Mouse (Mus musculus) kidney, embryonic 14.5 days (tissue): ENCODE measurements around the gene Stac2. TPM values are rescaled to one million over a fixed set of nuclear protein-coding genes. Genes with fewer than 3 reads are reported as not detected.
A peak's percentile ranks its signal among the peaks of the same experiment; 100 is the strongest.

Source experiments
- ATAC-seq: fragments of 200-750 bp; cut with Nextera tagmentation; 2 replicates; pipeline ENCODE4 v1.8.0; 2017; ENCODE audit warnings: moderate number of reproducible peaks, mild to moderate bottlenecking, moderate TSS enrichment, moderate library complexity; ENCODE audit not compliant: low FRiP score, low TSS enrichment
- H3K27ac ChIP-seq: fragments of 300-500 bp; sonication (generic); 2 replicates; pipeline ENCODE4 v1.5.1; 2014; ENCODE audit warnings: low read depth, mild to moderate bottlenecking, low read length, moderate library complexity, mixed read lengths
- H3K27me3 ChIP-seq: fragments of 300-500 bp; sonication (generic); 2 replicates; pipeline ENCODE4 v1.6.1; 2014; ENCODE audit warnings: mild to moderate bottlenecking, low read length; ENCODE audit not compliant: control insufficient read depth, insufficient read depth
- H3K36me3 ChIP-seq: fragments of 300-500 bp; sonication (generic); 2 replicates; pipeline ENCODE4 v1.6.1; 2014; ENCODE audit warnings: low read length, mixed read lengths; ENCODE audit not compliant: control insufficient read depth, insufficient read depth
- H3K4me1 ChIP-seq: fragments of 300-500 bp; sonication (generic); 2 replicates; pipeline ENCODE4 v1.6.1; 2014; ENCODE audit warnings: low read length, mixed read lengths; ENCODE audit not compliant: control insufficient read depth, insufficient read depth
- H3K4me2 ChIP-seq: fragments of 300-500 bp; sonication (generic); replicated peaks from 2 replicates; pipeline ENCODE4 v1.6.1; 2014; ENCODE audit warnings: low read depth, mild to moderate bottlenecking, low read length
- H3K4me3 ChIP-seq: fragments of 300-500 bp; sonication (generic); 2 replicates; pipeline ENCODE4 v1.5.1; 2014; ENCODE audit warnings: mild to moderate bottlenecking, low read length
- H3K9ac ChIP-seq: fragments of 300-500 bp; sonication (generic); 2 replicates; pipeline ENCODE4 v1.6.1; 2014; ENCODE audit warnings: low read depth, mild to moderate bottlenecking, low read length, moderate library complexity
- H3K9me3 ChIP-seq: fragments of 300-500 bp; sonication (generic); 2 replicates; pipeline ENCODE4 v1.6.1; 2016; ENCODE audit warnings: low read length; ENCODE audit not compliant: control insufficient read depth
- WGBS: fragments of 180-500 bp; shearing (Covaris S2); extraction: QIAGEN DNeasy Blood & Tissue Kit; methylation state at CpG from one replicate; pipeline ENCODE4 v1.1.7; 2014; 5-methylcytosine and 5-hydroxymethylcytosine counted together
- polyA plus RNA-seq: library from polyadenylated mRNA; unstranded; fragments of >200 nt; fragmentation: Nextera tagmentation; extraction: Ambion mirVana; gene quantifications from 2 replicates; pipeline ENCODE4 v1.2.1, GENCODE M21; 2014

Gene Stac2
- polyA plus RNA-seq, 1 experiment from 2014 or later, result 4.1 TPM

GRCm38 (mm10) chr11:98045596-98045995 lies 7.7 kb downstream of the Stac2 start:
- Histone ChIP-seq H3K27me3 (no peaks in the 10 kb centered on the region; the same call in 1 of the 2 replicates), H3K9me3 (no peaks in the 10 kb centered on the region), H3K27ac (no peak overlapping the region), H3K36me3 (no peaks in the 10 kb centered on the region), H3K4me1 (peaks cover 10% of the 10 kb centered on the region), H3K4me2 (no peak overlapping the region), H3K9ac (no peak overlapping the region), H3K4me3 (no peak overlapping the region)
- WGBS, result 75% methylated on average over 4 of the region's 4 CpGs
- no peak for ATAC-seq

- H3K27ac ChIP-seq, result no peak overlapping the region
- no peaks in the 10 kb centered on the region for H3K36me3 ChIP-seq
- no peak overlapping the region for H3K9ac ChIP-seq
- H3K9me3 ChIP-seq, result no peaks in the 10 kb centered on the region
- no peak overlapping the region for H3K4me3 ChIP-seq
- H3K4me1 ChIP-seq, result peaks cover 10% of the 10 kb centered on the region
- WGBS, result 54% methylated on average over 5 of the region's 5 CpGs
- no peak for ATAC-seq
- no peak overlapping the region for H3K4me2 ChIP-seq
- no peaks in the 10 kb centered on the region; the same call in 1 of the 2 replicates for H3K27me3 ChIP-seq
These were observed 9.2 kb downstream of the Stac2 start for GRCm38 (mm10) chr11:98044074-98044473.

GRCm38 (mm10) chr11:98042741-98043140 lies 10.5 kb downstream of the Stac2 start:
- H3K4me3 ChIP-seq, result no peak overlapping the region
- H3K9me3 ChIP-seq, result no peaks in the 10 kb centered on the region
- no peak overlapping the region for H3K27ac ChIP-seq
- ATAC-seq, result no peak
- no peaks in the 10 kb centered on the region; the same call in 1 of the 2 replicates for H3K27me3 ChIP-seq
- H3K9ac ChIP-seq, result no peak overlapping the region
- no peak overlapping the region for H3K4me2 ChIP-seq
- H3K36me3 ChIP-seq, result no peaks in the 10 kb centered on the region
- 79% methylated on average over 6 of the region's 6 CpGs for WGBS
- H3K4me1 ChIP-seq, result peaks cover 10% of the 10 kb centered on the region

DNA sequence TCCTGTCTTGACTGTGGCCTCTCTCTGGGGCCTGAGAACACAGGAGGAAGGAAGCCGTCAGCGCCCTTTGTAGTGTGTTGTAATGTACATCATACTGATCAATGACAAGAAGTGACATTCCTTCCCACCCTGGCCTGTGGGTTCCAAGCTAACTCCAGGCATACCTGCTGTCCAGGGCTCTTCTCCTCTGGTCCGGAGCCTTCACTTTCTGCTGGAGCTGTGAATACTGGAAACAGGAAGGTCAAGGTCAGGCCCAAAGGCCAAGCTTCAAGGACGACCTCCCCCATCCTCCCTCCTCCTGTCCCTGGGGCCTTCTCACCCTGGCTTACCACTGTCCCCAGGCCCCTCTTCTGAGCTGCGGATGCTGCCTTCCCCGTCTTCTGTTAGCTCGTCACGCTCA lies 12.3 kb downstream of the Stac2 start:
- Histone ChIP-seq H3K27me3 (peaks cover 5% of the 10 kb centered on the region; the same call in 1 of the 2 replicates), H3K9me3 (no peaks in the 10 kb centered on the region), H3K4me3 (no peak overlapping the region), H3K4me1 (peaks cover 15% of the 10 kb centered on the region), H3K27ac (no peak overlapping the region), H3K9ac (no peak overlapping the region), H3K36me3 (no peaks in the 10 kb centered on the region), H3K4me2 (no peak overlapping the region)
- 63% methylated on average over 8 of the region's 8 CpGs for WGBS
- ATAC-seq, result no peak

DNA sequence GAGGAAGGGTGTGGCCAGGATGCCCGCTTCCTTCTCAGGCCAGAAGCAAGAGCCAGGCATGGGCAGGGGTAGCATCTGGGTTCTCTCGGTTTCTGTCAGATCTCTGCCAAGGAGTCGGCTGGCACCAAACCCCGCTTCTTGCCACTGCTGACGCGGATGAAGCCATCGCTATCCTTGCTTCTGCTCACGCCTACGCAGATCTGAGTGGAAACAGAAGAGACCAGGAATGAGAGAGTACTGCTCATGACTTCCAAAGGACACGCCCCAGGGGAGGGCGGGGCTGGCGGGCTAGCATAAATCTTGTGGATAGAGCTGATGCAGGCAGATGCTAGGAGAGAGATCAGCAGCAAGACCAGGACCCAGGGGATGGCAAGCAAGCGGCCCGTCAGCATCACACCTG lies 15.4 kb downstream of the Stac2 start:
- Histone ChIP-seq H3K9ac (no peak overlapping the region), H3K4me2 (no peak overlapping the region), H3K4me3 (no peak overlapping the region), H3K36me3 (no peaks in the 10 kb centered on the region), H3K27me3 (peaks cover 9% of the 10 kb centered on the region; the same call in 1 of the 2 replicates), H3K27ac (no peak overlapping the region), H3K9me3 (no peaks in the 10 kb centered on the region), H3K4me1 (peaks cover 22% of the 10 kb centered on the region)
- ATAC-seq, result no peak
- WGBS, result 69% methylated on average over 14 of the region's 14 CpGs

DNA sequence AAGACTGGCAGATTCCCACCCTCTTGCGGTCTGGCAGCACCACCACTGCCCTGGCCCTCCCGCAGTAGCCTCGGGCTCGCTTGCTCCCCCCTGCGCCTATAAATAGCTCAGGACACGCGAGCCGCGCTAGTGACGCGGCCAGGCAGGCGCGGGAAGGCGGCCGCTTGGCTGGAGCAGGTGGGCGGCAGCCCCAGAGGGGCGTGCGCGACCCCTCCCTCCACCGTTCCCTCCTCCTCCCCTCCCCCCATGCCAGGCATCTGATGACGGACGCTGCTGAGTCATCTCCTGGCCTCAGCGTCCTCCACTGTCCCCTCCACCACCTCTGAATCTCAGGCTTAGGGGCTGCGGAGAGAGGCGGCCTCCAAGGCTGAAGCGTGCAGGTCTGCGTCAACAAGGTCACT lies 17.3 kb downstream of the Stac2 start:
- ATAC-seq, result peak; percentile 48; the same call in 1 of the 2 replicates
- Histone ChIP-seq H3K9me3 (no peaks in the 10 kb centered on the region), H3K27me3 (peaks cover 9% of the 10 kb centered on the region; the same call in 1 of the 2 replicates), H3K36me3 (peaks cover 5% of the 10 kb centered on the region), H3K4me3 (peak overlapping the region; percentile 34), H3K4me2 (peak overlapping the region; percentile 68), H3K9ac (peak overlapping the region; percentile 31; the same call in 1 of the 2 replicates), H3K4me1 (peaks cover 19% of the 10 kb centered on the region), H3K27ac (no peak overlapping the region)
- 3% methylated on average over 22 of the region's 27 CpGs for WGBS

- no peak overlapping the region for H3K4me2 ChIP-seq
- no peak overlapping the region for H3K9ac ChIP-seq
- H3K27ac ChIP-seq, result no peak overlapping the region
- WGBS, result 28% methylated on average over 4 of the region's 4 CpGs
- ATAC-seq, result peak; percentile 22; the same call in 1 of the 2 replicates
- no peaks in the 10 kb centered on the region for H3K9me3 ChIP-seq
- H3K27me3 ChIP-seq, result peaks cover 9% of the 10 kb centered on the region; the same call in 1 of the 2 replicates
- no peak overlapping the region for H3K4me3 ChIP-seq
- H3K36me3 ChIP-seq, result peaks cover 16% of the 10 kb centered on the region
- peaks cover 19% of the 10 kb centered on the region for H3K4me1 ChIP-seq
These were observed 18.4 kb downstream of the Stac2 start for GRCm38 (mm10) chr11:98034840-98035239.

DNA sequence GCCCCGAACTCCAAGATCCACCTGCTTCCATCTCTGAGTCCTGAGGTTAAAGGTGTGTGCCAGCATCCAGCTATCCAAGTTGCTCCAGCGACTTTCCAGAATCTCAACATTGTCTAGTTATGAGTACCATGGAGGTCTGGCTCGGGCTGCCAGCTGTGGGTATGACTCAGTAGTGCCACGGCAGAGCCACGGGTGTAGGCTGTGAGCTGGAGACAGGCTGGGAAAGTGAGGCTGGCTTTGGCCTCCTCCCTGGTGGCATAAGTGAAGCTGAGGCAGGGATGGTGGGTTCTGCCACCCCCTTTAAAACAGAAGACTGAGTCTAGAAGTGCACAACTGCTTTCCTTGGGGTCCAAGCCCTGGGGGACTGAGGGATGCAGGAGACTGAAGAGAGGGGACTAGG lies 19.2 kb downstream of the Stac2 start:
- no peaks in the 10 kb centered on the region for H3K9me3 ChIP-seq

GRCm38 (mm10) chr11:98031443-98031770 lies 21.9 kb downstream of the Stac2 start:
- H3K36me3 ChIP-seq, result peaks cover 35% of the 10 kb centered on the region
- no peak overlapping the region for H3K4me2 ChIP-seq
- no peak overlapping the region for H3K27ac ChIP-seq
- peaks cover 19% of the 10 kb centered on the region for H3K4me1 ChIP-seq
- no peaks in the 10 kb centered on the region for H3K9me3 ChIP-seq
- no peak overlapping the region for H3K4me3 ChIP-seq
- no peak overlapping the region for H3K9ac ChIP-seq
- WGBS, result 6% methylated on average over 5 of the region's 5 CpGs
- peaks cover 6% of the 10 kb centered on the region; the same call in 1 of the 2 replicates for H3K27me3 ChIP-seq
- ATAC-seq, result no peak; the same call in 1 of the 2 replicates

More for the DNA sequence above, 19.2 kb downstream of the Stac2 start:
- no peak overlapping the region for H3K9ac ChIP-seq
- no peak for ATAC-seq
- 84% methylated on average over 5 of the region's 5 CpGs for WGBS
- H3K27ac ChIP-seq, result no peak overlapping the region
- no peak overlapping the region for H3K4me3 ChIP-seq
- peaks cover 24% of the 10 kb centered on the region for H3K36me3 ChIP-seq
- H3K27me3 ChIP-seq, result peaks cover 9% of the 10 kb centered on the region; the same call in 1 of the 2 replicates
- H3K4me1 ChIP-seq, result peaks cover 19% of the 10 kb centered on the region
- H3K4me2 ChIP-seq, result no peak overlapping the region
